Mouse (Mus musculus): ENCODE measurements around the gene Card19. TPM values are rescaled to one million over a fixed set of nuclear protein-coding genes. Genes with fewer than 3 reads are reported as not detected.
A peak's percentile ranks its signal among the peaks of the same experiment; 100 is the strongest.

Gene Card19
- polyA plus RNA-seq, 1 experiment from 2014 or later, result 27.4 TPM

- H3K4me1 ChIP-seq (replicated peaks; ENCODE audit: control insufficient read depth, insufficient read depth, low read length), result no peaks in the 10 kb centered on the region
- H3K4me2 ChIP-seq (replicated peaks; ENCODE audit: low read depth, low read length), result no peak overlapping the region
- ATAC-seq (ENCODE audit: low FRiP score), result no peak
- no peak for DNase-seq (ENCODE audit: low spot score)
- H3K36me3 ChIP-seq (ENCODE audit: control insufficient read depth, insufficient read depth, low read length), result no peaks in the 10 kb centered on the region
- H3K9ac ChIP-seq (ENCODE audit: low read depth, low read length), result no peak overlapping the region
- H3K4me3 ChIP-seq (ENCODE audit: low read depth, low read length), result no peak overlapping the region
- H3K27ac ChIP-seq (ENCODE audit: low read depth, low read length), result no peak overlapping the region
- H3K27me3 ChIP-seq (ENCODE audit: control insufficient read depth, insufficient read depth, low read length), result peaks cover 7% of the 10 kb centered on the region; the same call in 1 of the 2 replicates
- no peaks in the 10 kb centered on the region for H3K9me3 ChIP-seq (ENCODE audit: control insufficient read depth, low read length)
- WGBS, result 92% methylated on average over 4 of the region's 4 CpGs
Measured at GRCm38 (mm10) chr13:49219367-49219766, 3.5 kb upstream of the Card19 start.

- H3K27me3 ChIP-seq (ENCODE audit: control insufficient read depth, insufficient read depth, low read length), result peaks cover 9% of the 10 kb centered on the region; the same call in 1 of the 2 replicates
- no peak overlapping the region for H3K4me3 ChIP-seq (ENCODE audit: low read depth, low read length)
- peak; percentile 16 for DNase-seq (ENCODE audit: low spot score)
- ATAC-seq (ENCODE audit: low FRiP score), result no peak
- no peak overlapping the region for H3K27ac ChIP-seq (ENCODE audit: low read depth, low read length)
- no peak overlapping the region for H3K9ac ChIP-seq (ENCODE audit: low read depth, low read length)
- H3K9me3 ChIP-seq (ENCODE audit: control insufficient read depth, low read length), result no peaks in the 10 kb centered on the region
- no peaks in the 10 kb centered on the region for H3K36me3 ChIP-seq (ENCODE audit: control insufficient read depth, insufficient read depth, low read length)
- WGBS, result 50% methylated on average over 3 of the region's 3 CpGs
- H3K4me2 ChIP-seq (replicated peaks; ENCODE audit: low read depth, low read length), result no peak overlapping the region
- no peaks in the 10 kb centered on the region for H3K4me1 ChIP-seq (replicated peaks; ENCODE audit: control insufficient read depth, insufficient read depth, low read length)
Measured at GRCm38 (mm10) chr13:49218651-49219050, 2.8 kb upstream of the Card19 start.

- Histone ChIP-seq H3K27me3 (ENCODE audit: control insufficient read depth, insufficient read depth, low read length) (peaks cover 9% of the 10 kb centered on the region; the same call in 1 of the 2 replicates), H3K4me2 (replicated peaks; ENCODE audit: low read depth, low read length) (no peak overlapping the region), H3K27ac (ENCODE audit: low read depth, low read length) (no peak overlapping the region), H3K4me1 (replicated peaks; ENCODE audit: control insufficient read depth, insufficient read depth, low read length) (no peaks in the 10 kb centered on the region), H3K4me3 (ENCODE audit: low read depth, low read length) (no peak overlapping the region), H3K9ac (ENCODE audit: low read depth, low read length) (no peak overlapping the region), H3K9me3 (ENCODE audit: control insufficient read depth, low read length) (no peaks in the 10 kb centered on the region), H3K36me3 (ENCODE audit: control insufficient read depth, insufficient read depth, low read length) (no peaks in the 10 kb centered on the region)
- DNase-seq (ENCODE audit: low spot score), result peak; percentile 12
- 52% methylated on average over 9 of the region's 9 CpGs for WGBS
- ATAC-seq (ENCODE audit: low FRiP score), result no peak
Measured at GRCm38 (mm10) chr13:49216808-49217561, 1.1 kb upstream of the Card19 start.

GRCm38 (mm10) chr13:49216220-49216552, 349 bp upstream of the Card19 start:
- peak; percentile 58; the same call in 1 of the 2 replicates for ATAC-seq (ENCODE audit: low FRiP score)
- Histone ChIP-seq H3K4me3 (ENCODE audit: low read depth, low read length) (peak overlapping the region; percentile 69), H3K36me3 (ENCODE audit: control insufficient read depth, insufficient read depth, low read length) (no peaks in the 10 kb centered on the region), H3K9me3 (ENCODE audit: control insufficient read depth, low read length) (no peaks in the 10 kb centered on the region), H3K4me2 (replicated peaks; ENCODE audit: low read depth, low read length) (peak overlapping the region; percentile 97), H3K4me1 (replicated peaks; ENCODE audit: control insufficient read depth, insufficient read depth, low read length) (no peaks in the 10 kb centered on the region), H3K27me3 (ENCODE audit: control insufficient read depth, insufficient read depth, low read length) (peaks cover 9% of the 10 kb centered on the region; the same call in 1 of the 2 replicates), H3K27ac (ENCODE audit: low read depth, low read length) (no peak overlapping the region), H3K9ac (ENCODE audit: low read depth, low read length) (peak overlapping the region; percentile 73)
- no peak for DNase-seq (ENCODE audit: low spot score)
- WGBS, result 4% methylated on average over 17 of the region's 17 CpGs

- H3K4me1 ChIP-seq (replicated peaks; ENCODE audit: control insufficient read depth, insufficient read depth, low read length), result no peaks in the 10 kb centered on the region
- no peak overlapping the region for H3K27ac ChIP-seq (ENCODE audit: low read depth, low read length)
- H3K9ac ChIP-seq (ENCODE audit: low read depth, low read length), result no peak overlapping the region; the same call in 1 of the 2 replicates
- DNase-seq (ENCODE audit: low spot score) (no peak), ATAC-seq (ENCODE audit: low FRiP score) (no peak)
- peak overlapping the region; percentile 69 for H3K4me3 ChIP-seq (ENCODE audit: low read depth, low read length)
- H3K27me3 ChIP-seq (ENCODE audit: control insufficient read depth, insufficient read depth, low read length), result peaks cover 9% of the 10 kb centered on the region; the same call in 1 of the 2 replicates
- no peaks in the 10 kb centered on the region for H3K36me3 ChIP-seq (ENCODE audit: control insufficient read depth, insufficient read depth, low read length)
- H3K9me3 ChIP-seq (ENCODE audit: control insufficient read depth, low read length), result no peaks in the 10 kb centered on the region
- peak overlapping the region; percentile 97 for H3K4me2 ChIP-seq (replicated peaks; ENCODE audit: low read depth, low read length)
- 9% methylated on average over 5 of the region's 5 CpGs for WGBS
Measured at GRCm38 (mm10) chr13:49215128-49215503, 721 bp downstream of the Card19 start.

- no peak for DNase-seq (ENCODE audit: low spot score)
- no peaks in the 10 kb centered on the region for H3K4me1 ChIP-seq (replicated peaks; ENCODE audit: control insufficient read depth, insufficient read depth, low read length)
Measured at GRCm38 (mm10) chr13:49214454-49214853, 1.4 kb downstream of the Card19 start.

GRCm38 (mm10) chr13:49213531-49213932, 2.3 kb downstream of the Card19 start:
- H3K4me3 ChIP-seq (ENCODE audit: low read depth, low read length), result no peak overlapping the region
- H3K9me3 ChIP-seq (ENCODE audit: control insufficient read depth, low read length), result no peaks in the 10 kb centered on the region
- H3K4me1 ChIP-seq (replicated peaks; ENCODE audit: control insufficient read depth, insufficient read depth, low read length), result no peaks in the 10 kb centered on the region
- 73% methylated on average over 4 of the region's 4 CpGs for WGBS
- no peak overlapping the region for H3K27ac ChIP-seq (ENCODE audit: low read depth, low read length)
- no peaks in the 10 kb centered on the region for H3K36me3 ChIP-seq (ENCODE audit: control insufficient read depth, insufficient read depth, low read length)
- DNase-seq (ENCODE audit: low spot score) (no peak), ATAC-seq (ENCODE audit: low FRiP score) (no peak)
- H3K27me3 ChIP-seq (ENCODE audit: control insufficient read depth, insufficient read depth, low read length), result peaks cover 9% of the 10 kb centered on the region; the same call in 1 of the 2 replicates
- H3K9ac ChIP-seq (ENCODE audit: low read depth, low read length), result no peak overlapping the region
- H3K4me2 ChIP-seq (replicated peaks; ENCODE audit: low read depth, low read length), result no peak overlapping the region

More at GRCm38 (mm10) chr13:49214454-49214853, 1.4 kb downstream of the Card19 start:
- 87% methylated on average over 3 of the region's 3 CpGs for whole genome bisulfite sequencing
- H3K9ac ChIP-seq (ENCODE audit: low read depth, low read length), result no peak overlapping the region
- H3K9me3 ChIP-seq (ENCODE audit: control insufficient read depth, low read length), result no peaks in the 10 kb centered on the region
- H3K36me3 ChIP-seq (ENCODE audit: control insufficient read depth, insufficient read depth, low read length), result no peaks in the 10 kb centered on the region
- H3K4me3 ChIP-seq (ENCODE audit: low read depth, low read length), result no peak overlapping the region
- no peak for ATAC-seq (ENCODE audit: low FRiP score)
- peaks cover 9% of the 10 kb centered on the region; the same call in 1 of the 2 replicates for H3K27me3 ChIP-seq (ENCODE audit: control insufficient read depth, insufficient read depth, low read length)
- H3K4me2 ChIP-seq (replicated peaks; ENCODE audit: low read depth, low read length), result no peak overlapping the region
- no peak overlapping the region for H3K27ac ChIP-seq (ENCODE audit: low read depth, low read length)

- Histone ChIP-seq H3K36me3 (ENCODE audit: control insufficient read depth, insufficient read depth, low read length) (no peaks in the 10 kb centered on the region), H3K9me3 (ENCODE audit: control insufficient read depth, low read length) (no peaks in the 10 kb centered on the region), H3K27ac (ENCODE audit: low read depth, low read length) (no peak overlapping the region), H3K4me1 (replicated peaks; ENCODE audit: control insufficient read depth, insufficient read depth, low read length) (no peaks in the 10 kb centered on the region), H3K4me2 (replicated peaks; ENCODE audit: low read depth, low read length) (no peak overlapping the region), H3K4me3 (ENCODE audit: low read depth, low read length) (no peak overlapping the region), H3K27me3 (ENCODE audit: control insufficient read depth, insufficient read depth, low read length) (peaks cover 9% of the 10 kb centered on the region; the same call in 1 of the 2 replicates), H3K9ac (ENCODE audit: low read depth, low read length) (no peak overlapping the region)
- ATAC-seq (ENCODE audit: low FRiP score) (no peak), DNase-seq (ENCODE audit: low spot score) (no peak)
- 82% methylated on average over 4 of the region's 4 CpGs for WGBS
Measured at GRCm38 (mm10) chr13:49212711-49213500, 2.9 kb downstream of the Card19 start.
